Mouse (Mus musculus) retina, postnatal 7 days (tissue): ENCODE results near the gene Vkorc1l1.
A peak's percentile ranks its signal among the peaks of the same experiment; 100 is the strongest.

Experiments used
- DNase-seq: peaks from one replicate; pipeline ENCODE4 v3.0.0-alpha.2; 2012; ENCODE audit warnings: low read depth, low spot score

Vkorc1l1 gene

GRCm38 (mm10) chr5:130001356-130001987, 59.7 kb downstream of the Vkorc1l1 start:
- DNase-seq, result no peak

GRCm38 (mm10) chr5:130002301-130003146, 60.8 kb downstream of the Vkorc1l1 start, which contains the start of gene Gusb:
Gene Gusb, minus strand, starts transcription at chr5:130003049.
- peak; percentile 54 for DNase-seq

- DNase-seq, result no peak
Measured at GRCm38 (mm10) chr5:130003229-130003628, 61.5 kb downstream of the Vkorc1l1 start.

- DNase-seq, result no peak
Measured at GRCm38 (mm10) chr5:130007344-130007743, 65.6 kb downstream of the Vkorc1l1 start.

DNA sequence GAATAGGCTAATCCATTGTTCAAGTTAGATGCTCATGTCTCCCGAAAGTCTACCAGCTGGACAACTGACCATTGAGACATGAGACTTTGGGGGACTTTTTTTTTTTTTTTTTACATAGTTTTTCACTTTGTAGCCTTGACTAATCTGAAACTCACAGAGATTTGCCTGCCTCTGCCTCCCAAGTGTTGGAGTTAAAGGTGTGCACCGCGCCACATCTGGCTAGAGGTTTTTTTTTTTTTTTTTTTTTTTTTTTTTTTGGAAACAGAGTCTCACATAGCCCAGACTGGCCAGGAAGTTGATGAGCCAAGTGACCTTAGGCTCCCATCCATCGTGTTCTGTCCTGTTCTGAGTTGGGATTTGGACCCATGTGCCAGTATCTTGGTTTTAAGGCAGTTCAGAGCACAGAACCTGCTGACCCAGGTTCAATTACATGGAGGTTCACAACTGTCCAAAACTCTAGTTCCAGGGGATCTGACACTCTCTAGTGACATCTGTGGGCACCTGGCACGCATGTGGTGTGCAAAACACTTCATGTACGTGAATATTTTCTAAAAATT, 66.3 kb downstream of the Vkorc1l1 start:
- DNase-seq, result no peak

DNA sequence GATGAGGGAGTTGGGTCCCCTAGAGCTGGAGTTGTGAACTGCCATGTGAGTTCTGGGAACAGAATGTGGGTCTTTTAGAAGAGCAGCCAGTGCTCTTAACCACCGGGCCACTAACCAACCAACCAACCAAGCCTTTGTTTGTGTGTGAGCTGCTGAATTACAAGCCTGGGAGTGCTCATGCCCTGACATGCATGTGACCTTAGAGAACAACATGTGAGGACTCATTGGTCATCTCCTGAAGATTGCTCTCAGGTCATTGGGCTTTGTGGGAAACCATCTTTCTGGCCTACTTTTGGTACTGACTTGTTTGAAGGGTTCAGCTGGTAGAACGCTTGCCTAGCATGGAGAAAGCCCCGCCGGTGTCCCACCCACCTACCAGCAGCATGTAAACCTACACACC, 68.0 kb downstream of the Vkorc1l1 start:
- DNase-seq, result no peak

DNA sequence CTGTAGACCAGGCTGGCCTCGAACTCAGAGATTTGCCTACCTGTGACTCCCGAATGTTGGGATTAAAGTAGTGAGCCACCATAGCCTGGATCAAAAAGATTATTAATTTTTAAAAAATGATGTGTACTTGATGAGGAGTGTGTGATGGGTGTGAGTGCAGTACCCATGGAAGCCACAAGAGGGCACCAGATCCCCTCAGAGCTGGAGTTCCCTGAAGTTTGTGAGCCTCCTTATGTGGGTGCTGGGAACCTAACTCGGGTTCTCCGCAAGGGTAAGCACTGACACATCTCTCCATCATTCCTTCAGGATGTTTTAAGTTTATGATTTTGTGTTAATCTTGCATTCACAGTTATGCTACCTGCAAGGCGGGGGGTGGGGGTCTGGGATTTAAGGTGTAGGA, 69.2 kb downstream of the Vkorc1l1 start:
- DNase-seq, result no peak

GRCm38 (mm10) chr5:130015104-130015503, 73.3 kb downstream of the Vkorc1l1 start:
- DNase-seq, result no peak

GRCm38 (mm10) chr5:130019461-130019860, 77.7 kb downstream of the Vkorc1l1 start:
- DNase-seq, result no peak

DNA sequence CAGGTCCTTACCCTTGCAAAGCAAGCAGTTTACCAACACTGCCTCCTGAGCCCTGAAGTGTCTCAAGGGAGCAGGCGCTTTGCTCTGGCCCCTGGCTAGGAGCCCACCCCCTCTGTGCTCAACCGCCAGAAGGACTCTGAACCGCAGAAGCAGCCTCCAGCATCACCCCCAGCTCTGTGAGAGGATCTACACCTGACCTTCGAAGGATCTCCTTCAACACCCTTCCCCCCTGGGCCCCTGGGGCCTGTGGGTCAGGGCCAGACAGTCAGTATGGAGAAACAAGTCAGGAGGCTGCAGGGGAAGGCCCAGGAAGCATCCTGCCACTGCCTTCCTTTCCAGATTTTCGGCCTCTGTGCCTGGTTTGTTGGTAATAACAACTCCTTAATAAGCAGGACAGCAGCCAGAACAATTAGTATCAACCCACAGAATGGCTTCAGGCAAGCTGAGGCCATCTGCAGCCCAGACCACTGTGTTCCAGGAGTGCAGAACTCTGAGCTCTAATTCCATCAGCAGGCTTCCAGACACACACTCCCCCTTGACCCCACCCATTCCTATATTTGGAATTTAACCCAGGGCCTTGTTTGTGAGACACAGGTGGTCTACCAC, 79.7 kb downstream of the Vkorc1l1 start:
- DNase-seq, result no peak

GRCm38 (mm10) chr5:130022366-130022765, 80.6 kb downstream of the Vkorc1l1 start:
- DNase-seq, result no peak

DNA sequence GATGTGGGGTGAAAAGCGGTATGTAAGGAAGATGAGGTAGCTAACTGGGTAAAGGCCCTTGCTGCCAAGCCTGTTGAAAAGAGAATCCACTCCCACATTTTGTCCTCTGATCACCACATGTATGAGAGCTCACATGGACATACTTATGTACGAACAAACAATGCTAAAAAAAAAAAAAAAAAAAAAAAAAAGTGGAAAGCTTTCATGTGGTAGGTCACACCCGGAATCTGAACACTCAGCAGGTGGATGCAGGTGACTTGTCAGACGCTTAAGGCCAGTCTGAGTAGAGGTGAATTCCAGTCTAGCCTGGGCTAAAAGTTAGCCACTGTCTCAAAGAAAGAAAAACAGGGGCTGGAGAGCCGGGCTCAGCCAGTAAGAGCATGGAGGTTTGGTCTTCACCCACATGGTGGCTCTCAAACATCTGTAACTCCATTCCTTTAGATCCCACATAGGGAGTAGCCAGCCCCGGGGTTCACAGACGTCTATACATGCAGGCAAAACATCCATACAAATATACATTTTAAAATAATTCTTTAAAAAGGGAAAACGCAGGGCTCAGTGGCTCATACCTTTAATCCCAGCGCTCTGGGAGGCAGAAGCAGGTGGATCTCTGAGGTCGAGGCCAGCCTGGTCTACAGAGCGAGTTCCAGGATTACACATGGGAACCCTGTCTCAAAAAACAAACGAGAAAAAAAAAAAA, 81.4 kb downstream of the Vkorc1l1 start:
- DNase-seq, result no peak

DNA sequence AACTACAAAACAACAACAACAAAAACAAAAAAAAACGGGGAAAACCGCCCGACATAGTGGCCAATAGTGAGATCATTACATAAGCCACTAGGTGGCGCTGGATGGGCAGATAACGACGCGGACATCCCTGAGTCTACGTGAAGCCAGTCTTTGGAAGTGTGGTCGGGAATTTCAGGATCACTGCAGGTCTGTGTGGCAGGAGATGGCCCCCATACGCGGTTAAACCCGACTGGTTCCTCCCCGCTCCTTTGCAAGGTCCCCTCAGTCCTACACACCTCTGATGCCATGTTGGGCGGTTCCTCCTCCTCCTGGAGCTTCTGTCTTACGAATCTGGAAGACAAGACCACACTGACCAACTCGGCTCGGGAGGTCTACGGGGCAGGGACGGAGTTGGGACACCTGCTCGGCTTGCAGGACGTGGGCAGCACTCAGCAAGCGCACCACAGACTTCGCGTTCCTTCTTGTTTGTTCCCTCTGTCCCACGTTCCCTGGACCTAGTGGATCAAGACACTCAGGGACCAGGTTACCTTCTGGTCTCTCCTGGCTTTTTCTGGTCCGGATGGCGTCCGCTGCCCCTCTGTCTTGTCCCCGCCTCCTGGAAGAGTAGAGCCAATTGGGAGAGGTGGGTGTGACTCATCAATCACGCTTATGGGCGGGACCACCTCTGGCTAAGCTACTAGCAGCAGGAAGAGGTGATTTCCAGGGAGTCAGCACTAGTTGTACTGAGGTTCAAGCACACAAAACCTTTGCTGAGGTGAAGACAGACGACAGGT, 82.2 kb downstream of the Vkorc1l1 start:
- DNase-seq, result peak; percentile 60

DNA sequence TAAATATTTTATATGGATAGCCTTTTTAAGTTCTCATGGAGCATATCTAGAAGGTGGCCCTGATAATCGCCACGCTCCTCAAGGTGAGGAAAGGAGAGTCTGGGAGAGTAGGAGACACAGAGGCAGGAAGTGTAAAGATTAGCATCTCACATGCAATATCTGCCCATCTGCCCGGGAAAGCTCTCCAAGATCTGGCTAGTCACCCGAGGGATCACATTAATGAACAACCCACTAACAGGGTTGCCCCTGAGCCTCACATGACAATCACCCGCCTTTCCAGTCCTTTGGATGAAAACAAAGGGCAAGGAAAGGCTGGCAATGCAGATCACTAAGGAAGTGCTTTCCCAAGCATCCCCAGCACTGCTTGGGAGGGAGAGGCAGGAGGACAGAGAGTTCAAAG, 85.4 kb downstream of the Vkorc1l1 start:
- no peak for DNase-seq

DNA sequence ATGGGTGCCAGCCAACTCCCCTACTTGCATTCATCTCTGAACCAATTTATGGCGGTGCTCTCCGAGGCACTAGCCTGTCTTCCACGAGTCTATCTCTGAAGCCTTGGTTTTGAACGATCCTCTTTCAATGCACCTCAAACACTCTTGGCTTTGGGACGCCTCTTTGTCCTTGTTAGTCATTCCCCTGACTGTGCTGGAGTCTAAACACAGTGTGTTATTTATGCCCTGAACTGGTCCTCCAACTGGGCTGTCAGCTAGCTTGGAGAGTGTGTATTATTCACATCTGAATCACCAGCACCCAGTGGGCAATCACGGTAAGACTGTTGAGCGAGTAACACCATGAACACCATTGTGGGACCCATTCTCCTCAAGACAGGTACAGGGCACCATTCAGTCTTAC, 85.9 kb downstream of the Vkorc1l1 start:
- no peak for DNase-seq

DNA sequence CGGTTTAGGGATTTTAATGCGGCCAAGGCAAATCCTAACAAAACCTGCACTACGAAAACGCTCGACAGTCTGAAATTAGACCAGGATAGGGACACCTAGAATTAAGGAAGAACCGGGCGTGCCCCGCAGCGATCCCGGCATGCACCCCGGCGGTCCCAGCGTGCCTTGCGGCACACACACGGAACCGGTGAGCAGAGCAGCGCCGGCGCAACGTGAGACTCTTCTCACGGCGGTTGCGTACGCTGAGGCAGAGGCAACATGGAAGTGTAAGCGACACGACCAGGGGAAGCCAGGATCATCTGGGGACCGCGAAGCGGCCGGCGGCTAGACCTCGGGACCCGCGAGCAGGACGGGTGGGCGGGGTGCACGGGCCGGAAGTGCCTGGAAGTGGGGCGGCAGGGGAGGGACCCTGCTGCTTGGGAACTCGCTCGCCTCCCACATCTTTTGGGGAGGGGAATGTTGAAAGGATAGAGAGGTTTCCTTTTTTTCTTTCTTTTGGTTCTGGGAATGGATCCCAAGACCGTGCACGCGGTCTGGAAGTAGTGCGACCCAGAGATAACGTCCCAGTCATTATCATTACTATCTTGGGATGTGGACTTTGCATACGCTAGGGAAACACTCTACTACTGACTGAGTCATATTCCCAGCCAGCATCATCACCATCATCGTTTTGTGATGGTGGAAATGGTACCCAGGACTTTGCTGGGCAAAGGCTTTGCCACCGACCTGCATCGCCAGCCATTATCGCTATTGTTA, 87.5 kb downstream of the Vkorc1l1 start, which contains the start of the genes Asl and Crcp:
TSS of gene Asl (minus strand) at position 106 of the 756 bp plus-strand sequence.
TSS of gene Crcp (plus strand) at position 149 of the 756 bp plus-strand sequence.
- peak; percentile 52 for DNase-seq

DNA sequence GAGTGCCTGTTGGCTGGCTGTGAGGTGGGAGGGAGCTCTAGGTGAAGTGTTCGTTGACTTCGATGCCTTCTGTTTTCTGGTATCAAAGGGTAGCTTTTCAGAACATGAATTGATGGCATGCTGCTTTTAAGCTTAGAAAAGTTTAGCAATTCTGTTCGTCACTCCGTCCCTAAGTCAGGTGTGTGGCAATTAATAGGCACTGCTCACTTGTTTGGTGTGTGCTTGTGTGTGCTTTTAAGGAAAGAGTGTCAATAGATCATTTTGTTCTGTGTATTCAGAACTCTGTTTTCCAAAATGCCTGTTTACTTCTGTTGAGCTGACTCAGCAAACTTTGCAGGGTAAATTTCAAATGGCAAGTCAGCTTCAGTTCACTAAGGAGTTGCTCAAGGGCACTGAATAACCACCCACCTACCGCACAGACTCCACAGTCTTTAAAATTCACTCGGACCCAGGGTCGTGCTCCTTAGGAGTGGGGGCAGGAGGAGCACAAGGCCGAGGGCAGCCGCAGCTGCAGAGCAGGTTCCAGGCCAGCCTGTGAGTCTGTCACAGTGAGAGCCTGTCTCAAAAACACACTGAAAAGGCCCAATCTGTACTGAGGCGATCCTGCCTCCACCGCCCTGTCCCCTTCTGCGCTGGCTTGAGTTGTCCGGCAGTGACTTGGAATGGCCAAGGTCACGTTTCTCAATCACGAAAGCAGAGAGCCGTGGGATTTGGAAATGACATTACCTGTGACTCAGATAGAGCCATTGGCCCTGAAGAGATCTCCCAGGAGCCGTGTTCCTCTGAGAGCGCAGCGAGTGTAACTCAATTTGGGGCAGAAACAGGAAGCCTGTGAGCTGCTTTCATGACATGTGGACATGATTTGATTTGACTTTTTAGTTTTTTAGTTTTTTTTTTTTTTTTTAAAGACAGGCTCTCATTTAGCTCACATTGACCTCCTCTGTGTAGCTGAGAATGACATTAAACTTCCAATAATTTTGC, 89.9 kb downstream of the Vkorc1l1 start:
- DNase-seq, result no peak

DNA sequence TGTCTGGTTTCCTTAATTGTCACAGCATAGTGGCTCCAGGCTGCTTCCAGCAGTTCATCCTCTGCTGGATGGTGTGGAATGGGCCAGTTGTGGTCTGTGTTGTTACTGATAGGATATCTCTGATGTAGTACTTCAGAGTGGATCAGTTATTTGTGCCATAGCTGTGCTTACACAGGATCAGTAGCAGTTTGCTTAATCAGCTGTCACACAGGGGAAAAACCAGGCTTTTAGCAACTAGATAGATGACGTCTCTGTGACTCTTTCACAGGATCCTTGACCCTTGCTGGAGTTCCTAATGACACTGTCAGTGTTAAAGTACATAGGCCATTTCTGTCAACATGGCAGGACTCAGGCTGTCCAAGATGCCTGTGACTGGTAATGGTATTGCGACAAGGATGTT, 92.1 kb downstream of the Vkorc1l1 start:
- no peak for DNase-seq
